Mouse (Mus musculus) spleen, adult 2 months (tissue): ENCODE measurements around the gene Olfr624. TPM values are rescaled to one million over a fixed set of nuclear protein-coding genes. Genes with fewer than 3 reads are reported as not detected.
"Not testable (repeated sequence)": the region's sequence is repeated elsewhere in the genome, so short reads cannot be mapped to it uniquely, and the experiment has no call there.

Experiments
- DNase-seq, 2 experiments: peaks; one replicate each; pipeline versions ENCODE4 v3.0.0 to v3.0.0-alpha.2; 2012 to 2021; ENCODE audit warnings: low spot score in 2 of 2, low read depth in 1 of 2
- H3K27ac ChIP-seq: fragments of 200-500 bp; 2 replicates; pipeline ENCODE4 v1.5.1; 2012; ENCODE audit warnings: low read length, inconsistent platforms; ENCODE audit not compliant: insufficient read depth
- H3K27me3 ChIP-seq: fragments of 200-500 bp; 2 replicates; pipeline ENCODE4 v1.6.1; 2012; ENCODE audit warnings: mild to moderate bottlenecking, moderate library complexity, low read length, inconsistent platforms; ENCODE audit not compliant: control insufficient read depth, insufficient read depth
- H3K36me3 ChIP-seq: fragments of 200-500 bp; 2 replicates; pipeline ENCODE4 v1.6.1; 2012; ENCODE audit warnings: mild to moderate bottlenecking, low read length, inconsistent platforms; ENCODE audit not compliant: control insufficient read depth, insufficient read depth
- H3K4me1 ChIP-seq: fragments of 200-500 bp; 2 replicates; pipeline ENCODE4 v1.6.1; 2011; ENCODE audit warnings: inconsistent platforms; ENCODE audit not compliant: control insufficient read depth, insufficient read depth, insufficient read length
- H3K4me3 ChIP-seq: fragments of 200-500 bp; 2 replicates; pipeline ENCODE4 v1.5.1; 2011; ENCODE audit warnings: mild to moderate bottlenecking, inconsistent platforms; ENCODE audit not compliant: insufficient read depth, insufficient read length; ENCODE audit errors: extremely low read depth
- CTCF ChIP-seq: fragments of 200-500 bp; IDR thresholded peaks from 2 replicates; pipeline ENCODE4 v1.5.1; 2011; ENCODE audit warnings: mild to moderate bottlenecking, inconsistent platforms; ENCODE audit not compliant: insufficient read depth, insufficient read length, insufficient replicate concordance; ENCODE audit errors: extremely low read depth
- POLR2A ChIP-seq: fragments of 200-500 bp; IDR thresholded peaks from 2 replicates; pipeline ENCODE4 v1.6.1; 2011; ENCODE audit warnings: low read depth, low read length, inconsistent platforms
- WGBS: fragments of 180-500 bp; shearing (Covaris S2); methylation state at CpG from one replicate; pipeline ENCODE4 v1.1.7; 2018; 5-methylcytosine and 5-hydroxymethylcytosine counted together
- polyA plus RNA-seq: library from polyadenylated mRNA; depleted of rRNA; stranded (reverse); fragments of >200 nt; gene quantifications from 2 replicates; pipeline ENCODE4 v1.2.3, GENCODE M21; 2012; rRNA removed

Olfr624 gene
- not detected in 2 replicates for polyA plus RNA-seq

- Histone ChIP-seq H3K27me3 (no peaks in the 10 kb centered on the region), H3K4me3 (no peak within 1 kb of the TSS), H3K27ac (no peak within 1 kb of the TSS), H3K36me3 (no peaks in the 10 kb centered on the region), H3K4me1 (no peaks in the 10 kb centered on the region)
- no peak for DNase-seq
- 91% methylated on average over 2 of the region's 2 CpGs for whole genome bisulfite sequencing
- TF ChIP-seq POLR2A (no peak), CTCF (no peak)
Measured at GRCm38 (mm10) chr7:103671091-103671490, at the start of gene Olfr624. Gene Olfr624, minus strand, starts transcription at chr7:103671191.

DNA sequence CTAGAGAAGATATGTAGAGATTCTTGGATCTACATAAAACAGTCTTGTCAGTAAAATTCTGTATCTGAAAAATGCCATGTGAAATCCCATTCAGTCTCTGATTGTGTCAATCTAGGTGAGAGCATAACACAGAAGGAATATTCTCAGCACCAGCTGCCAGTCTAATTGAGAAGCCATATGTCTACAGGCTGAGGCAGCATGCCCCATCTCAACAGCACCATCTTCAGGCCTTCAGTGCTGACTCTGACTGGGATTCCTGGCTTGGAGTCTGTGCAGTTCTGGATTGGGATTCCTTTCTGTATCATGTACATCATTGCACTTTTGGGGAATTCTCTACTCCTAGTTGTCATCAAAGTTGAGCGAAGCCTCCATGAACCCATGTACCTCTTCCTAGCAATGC lies 45.4 kb upstream of the Olfr624 start:
- not testable (repeated sequence) for H3K4me1 ChIP-seq, H3K27me3 ChIP-seq, DNase-seq, H3K27ac ChIP-seq, H3K36me3 ChIP-seq, H3K4me3 ChIP-seq
- 97% methylated on average over 1 of the region's 1 CpGs for WGBS

DNA sequence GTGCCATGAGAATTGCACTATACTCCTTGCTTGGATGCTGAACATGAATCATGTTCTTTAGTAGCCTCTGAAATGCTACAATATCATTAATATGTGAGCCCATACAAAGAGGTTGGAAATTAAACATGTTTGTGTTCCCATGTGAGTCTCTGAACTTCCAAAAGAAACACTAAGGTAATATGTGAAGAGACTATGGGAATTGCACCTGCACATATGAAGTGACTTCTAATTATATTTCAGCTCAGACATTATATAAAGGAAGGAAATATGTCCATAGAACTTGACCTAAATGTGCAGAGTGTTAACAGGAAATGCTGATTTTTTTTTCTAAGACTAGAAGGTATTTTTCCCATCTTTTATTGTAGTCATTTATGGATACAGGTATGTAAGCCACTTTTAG lies 43.4 kb upstream of the Olfr624 start, which contains the start of gene Olfr243:
TSS of gene Olfr243 (plus strand) at position 301 of the 400 bp plus-strand sequence.
- Histone ChIP-seq H3K27me3 (no peaks in the 10 kb centered on the region), H3K4me3 (no peak within 1 kb of the TSS), H3K27ac (no peak within 1 kb of the TSS), H3K36me3 (no peaks in the 10 kb centered on the region), H3K4me1 (no peaks in the 10 kb centered on the region)
- TF ChIP-seq POLR2A = no peak
- no peak for TF ChIP-seq CTCF
- DNase-seq = no peak

DNA sequence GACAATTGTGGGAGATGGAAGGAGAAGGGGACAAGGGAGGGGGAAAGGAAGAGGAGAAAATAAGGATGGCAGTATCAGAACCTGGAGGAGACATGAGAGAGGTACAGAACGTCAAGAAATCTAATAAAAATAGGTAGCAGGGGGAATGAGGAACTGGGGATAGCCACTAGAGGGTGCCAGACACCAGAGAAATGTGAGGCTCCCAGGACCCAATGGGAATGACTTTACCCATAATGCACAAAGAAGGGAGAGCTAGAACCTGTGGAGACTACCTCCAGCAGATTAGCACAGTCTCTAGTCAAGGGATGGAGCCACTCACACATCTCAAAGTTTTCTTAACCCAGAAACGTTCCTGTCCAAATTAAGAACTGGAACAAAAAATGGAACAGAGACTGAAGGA lies 41.0 kb upstream of the Olfr624 start:
- WGBS = 35% methylated on average over 2 of the region's 2 CpGs
- DNase-seq = peak; percentile 2 to 7
- no peaks in the 10 kb centered on the region for H3K36me3 ChIP-seq
- no peaks in the 10 kb centered on the region for H3K4me1 ChIP-seq
- TF ChIP-seq CTCF = no peak
- TF ChIP-seq POLR2A = no peak
- no peaks in the 10 kb centered on the region for H3K27me3 ChIP-seq
- no peak overlapping the region for H3K4me3 ChIP-seq
- H3K27ac ChIP-seq = no peak overlapping the region

- TF ChIP-seq POLR2A (no peak), CTCF (no peak)
- H3K36me3 ChIP-seq = no peaks in the 10 kb centered on the region
- whole genome bisulfite sequencing = 92% methylated on average over 4 of the region's 4 CpGs
- H3K4me1 ChIP-seq = no peaks in the 10 kb centered on the region; the same call in 1 of the 2 replicates
- H3K27ac ChIP-seq = no peak overlapping the region
- no peaks in the 10 kb centered on the region for H3K27me3 ChIP-seq
- no peak for DNase-seq
- H3K4me3 ChIP-seq = no peak overlapping the region
Measured at GRCm38 (mm10) chr7:103699469-103699868, 28.5 kb upstream of the Olfr624 start.

DNA sequence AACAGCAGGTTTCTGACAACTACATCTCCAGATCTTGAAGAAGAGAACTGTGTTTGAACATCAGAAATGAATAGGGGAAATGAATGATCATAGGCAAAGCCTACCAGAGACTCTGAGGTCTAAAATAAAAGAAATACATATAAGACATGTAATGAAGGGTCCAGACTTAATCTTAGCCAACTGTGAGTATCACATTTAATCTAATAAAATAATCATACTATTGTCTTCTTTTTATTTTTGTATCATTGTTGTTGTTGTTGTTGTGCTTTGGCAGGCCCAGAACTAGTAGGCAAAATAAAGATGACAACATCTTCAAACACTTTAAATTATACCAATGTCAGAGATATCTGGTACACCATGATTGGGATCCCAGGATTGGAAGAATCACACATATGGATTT lies 11.4 kb upstream of the Olfr624 start, which contains the start of gene Olfr625-ps1:
TSS of gene Olfr625-ps1 (plus strand) at position 301 of the 400 bp plus-strand sequence.
- TF ChIP-seq CTCF (no peak), POLR2A (no peak)
- DNase-seq = no peak
- no peak within 1 kb of the TSS for H3K27ac ChIP-seq
- H3K4me3 ChIP-seq = no peak within 1 kb of the TSS
- no peaks in the 10 kb centered on the region for H3K4me1 ChIP-seq
- H3K36me3 ChIP-seq = no peaks in the 10 kb centered on the region
- no peaks in the 10 kb centered on the region for H3K27me3 ChIP-seq

DNA sequence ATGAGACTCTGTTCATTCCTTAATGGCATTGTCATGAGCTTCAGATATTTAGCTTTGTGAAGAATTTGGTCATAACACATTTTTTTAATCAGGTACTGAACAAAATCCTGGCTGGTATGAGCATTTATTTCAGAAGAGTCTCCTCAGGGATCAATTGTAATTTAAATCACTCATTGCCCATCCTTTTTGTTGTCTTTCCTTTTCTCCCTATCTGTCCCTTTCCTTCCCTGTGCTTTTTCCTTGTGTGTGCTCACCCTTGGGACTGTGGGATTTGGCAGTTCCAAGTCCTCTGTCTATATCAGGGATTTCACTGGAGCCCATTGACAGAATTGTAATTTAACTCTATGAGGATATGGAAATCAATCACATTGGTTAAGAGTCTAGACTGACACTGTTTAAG lies 7.4 kb downstream of the Olfr624 start, which contains the start of gene Olfr623:
TSS of gene Olfr623 (minus strand) at position 101 of the 400 bp plus-strand sequence.
- Histone ChIP-seq H3K27ac (no peak within 1 kb of the TSS), H3K36me3 (no peaks in the 10 kb centered on the region), H3K27me3 (no peaks in the 10 kb centered on the region), H3K4me1 (no peaks in the 10 kb centered on the region), H3K4me3 (no peak within 1 kb of the TSS)
- TF ChIP-seq POLR2A (no peak), CTCF (no peak)
- DNase-seq = no peak

DNA sequence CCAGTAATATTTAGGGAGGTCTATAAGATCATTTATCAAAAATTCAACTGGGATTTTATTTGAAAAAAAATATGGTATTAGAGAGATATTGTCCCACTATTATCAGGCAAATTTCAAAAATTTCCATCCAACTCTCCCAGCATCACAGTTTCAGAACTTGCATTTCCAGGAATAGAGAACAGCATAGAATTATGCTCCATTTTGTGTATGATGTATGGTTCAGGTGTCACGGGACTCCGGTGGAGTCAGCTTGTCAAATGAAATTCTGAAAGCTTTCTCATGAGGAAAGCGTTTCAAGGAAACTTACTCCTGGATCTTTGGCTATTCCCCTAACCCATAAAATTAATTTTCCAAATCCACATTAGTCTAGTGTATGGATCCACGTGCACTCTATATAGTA lies 26.9 kb downstream of the Olfr624 start:
- H3K4me1 ChIP-seq = no peaks in the 10 kb centered on the region
- no peaks in the 10 kb centered on the region for H3K27me3 ChIP-seq
- TF ChIP-seq CTCF (no peak), POLR2A (no peak)
- no peak for DNase-seq
- WGBS = 89% methylated on average over 4 of the region's 4 CpGs
- no peak overlapping the region for H3K27ac ChIP-seq
- H3K36me3 ChIP-seq = no peaks in the 10 kb centered on the region
- no peak overlapping the region for H3K4me3 ChIP-seq
